Mouse (Mus musculus): ENCODE results near the gene Ifit2. TPM values are rescaled to one million over a fixed set of nuclear protein-coding genes. Genes with fewer than 3 reads are reported as not detected.

The Ifit2 gene
- polyA plus RNA-seq, 1 experiment = 2.8 TPM

DNA sequence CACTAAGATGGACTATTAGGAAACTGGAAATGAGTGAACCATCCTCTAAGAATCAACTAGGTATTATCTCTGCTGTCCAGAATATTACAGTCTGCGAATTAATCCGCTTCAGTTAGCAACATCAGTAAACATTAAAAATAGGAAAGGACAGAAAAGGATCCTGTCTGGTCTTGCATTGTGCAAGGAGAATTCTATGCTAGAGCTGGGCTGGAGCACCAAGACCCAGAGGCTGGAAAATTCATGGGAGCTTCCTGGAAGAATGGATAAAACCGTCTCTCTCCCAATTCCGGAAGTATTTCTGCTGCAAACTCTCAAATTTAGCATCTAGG lies 325 bp upstream of the Ifit2 start:
- no peak for DNase-seq (ENCODE audit: low read depth)
- no peak for TF ChIP-seq CTCF (IDR thresholded peaks at IDR 0.05; ENCODE audit: borderline replicate concordance, extremely low read depth, insufficient read depth, insufficient read length)
- TF ChIP-seq POLR2A (IDR thresholded peaks at IDR 0.05; ENCODE audit: borderline replicate concordance, extremely low read depth, insufficient read depth, insufficient read length, poor library complexity, severe bottlenecking) = no peak

DNA sequence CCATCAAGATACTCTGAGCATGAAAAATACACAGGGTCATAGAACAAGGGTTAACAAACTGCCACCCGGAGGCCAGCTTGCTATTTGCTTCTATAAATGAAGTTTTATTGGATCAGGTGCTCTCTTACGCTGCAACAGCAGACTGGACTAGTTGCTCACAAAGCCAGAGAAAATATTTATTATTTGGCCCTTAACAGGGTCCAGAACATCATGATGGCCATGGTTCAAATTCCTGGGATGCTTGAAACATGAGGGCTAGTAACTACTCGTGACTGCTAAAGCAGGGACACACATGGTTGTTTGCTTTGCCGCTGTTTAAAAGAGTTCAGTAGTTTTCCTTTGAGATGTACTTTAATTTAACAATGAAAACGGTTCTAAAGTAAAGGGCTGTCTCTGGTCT lies 1.5 kb downstream of the Ifit2 start:
- TF ChIP-seq CTCF (IDR thresholded peaks at IDR 0.05; ENCODE audit: borderline replicate concordance, extremely low read depth, insufficient read depth, insufficient read length) (no peak), POLR2A (IDR thresholded peaks at IDR 0.05; ENCODE audit: borderline replicate concordance, extremely low read depth, insufficient read depth, insufficient read length, poor library complexity, severe bottlenecking) (no peak)
- DNase-seq (ENCODE audit: low read depth) = no peak

DNA sequence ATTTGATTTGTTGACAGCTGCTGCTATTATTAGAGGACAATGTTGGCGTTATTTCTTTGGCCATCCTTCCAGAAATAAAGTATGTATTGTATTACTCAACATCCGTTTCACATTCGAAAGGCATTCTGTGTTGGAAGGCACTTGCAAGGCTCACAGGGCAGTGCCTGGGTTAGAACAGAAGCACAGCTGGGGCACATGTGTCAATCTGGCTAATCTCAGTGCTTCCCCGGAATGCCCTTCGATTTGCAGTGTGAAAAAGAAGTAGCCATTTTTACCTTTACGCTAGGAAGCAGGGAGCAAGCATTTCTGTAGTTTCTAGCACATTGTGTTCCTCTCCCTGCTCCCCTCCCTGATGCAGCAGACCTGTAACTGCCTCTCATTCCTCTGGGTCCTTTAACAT lies 2.5 kb downstream of the Ifit2 start:
- TF ChIP-seq CTCF (IDR thresholded peaks at IDR 0.05; ENCODE audit: borderline replicate concordance, extremely low read depth, insufficient read depth, insufficient read length) (no peak), POLR2A (IDR thresholded peaks at IDR 0.05; ENCODE audit: borderline replicate concordance, extremely low read depth, insufficient read depth, insufficient read length, poor library complexity, severe bottlenecking) (no peak)
- DNase-seq (ENCODE audit: low read depth) = no peak

DNA sequence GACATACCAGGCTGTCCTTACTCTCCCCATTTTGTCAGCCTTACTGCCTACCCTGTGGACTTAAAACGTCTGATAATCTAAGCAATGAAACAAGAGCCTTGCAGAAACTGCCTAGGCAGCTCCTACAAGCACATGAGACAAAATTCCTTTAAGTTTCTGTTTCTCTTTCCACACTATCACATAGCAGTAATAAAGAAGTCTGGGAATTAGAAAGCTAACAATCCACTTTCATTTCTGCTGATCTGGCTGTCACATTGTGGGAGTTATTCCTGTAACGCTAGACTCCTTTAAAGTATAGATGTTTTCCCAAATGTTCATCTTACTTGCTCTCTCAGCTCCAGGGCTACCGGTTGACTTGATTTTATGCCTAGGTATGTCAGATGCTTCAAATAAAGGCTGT lies 3.0 kb downstream of the Ifit2 start:
- no peak for TF ChIP-seq POLR2A (IDR thresholded peaks at IDR 0.05; ENCODE audit: borderline replicate concordance, extremely low read depth, insufficient read depth, insufficient read length, poor library complexity, severe bottlenecking)
- no peak for TF ChIP-seq CTCF (IDR thresholded peaks at IDR 0.05; ENCODE audit: borderline replicate concordance, extremely low read depth, insufficient read depth, insufficient read length)

DNA sequence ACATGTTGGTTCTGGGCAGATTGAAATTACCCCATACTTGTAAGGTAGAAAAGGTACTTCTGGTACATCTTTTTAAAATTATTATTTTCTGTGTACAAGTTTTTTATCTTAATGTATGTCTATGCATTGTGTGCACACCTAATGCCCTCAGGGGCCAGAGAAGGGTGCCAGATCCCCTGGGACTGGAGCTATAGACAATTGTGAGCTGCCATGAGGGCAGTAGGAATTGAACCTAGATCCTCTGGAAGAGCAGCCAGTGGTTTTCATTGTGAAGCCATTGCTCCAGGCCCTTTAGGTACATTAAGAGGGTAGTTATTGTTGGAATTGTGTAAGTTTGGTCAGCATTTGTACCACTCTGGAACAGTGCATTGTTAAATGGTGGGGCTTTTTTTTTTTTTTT lies 3.6 kb downstream of the Ifit2 start:
- TF ChIP-seq POLR2A (IDR thresholded peaks at IDR 0.05; ENCODE audit: borderline replicate concordance, extremely low read depth, insufficient read depth, insufficient read length, poor library complexity, severe bottlenecking) = no peak
- no peak for TF ChIP-seq CTCF (IDR thresholded peaks at IDR 0.05; ENCODE audit: borderline replicate concordance, extremely low read depth, insufficient read depth, insufficient read length)
- DNase-seq (ENCODE audit: low read depth) = no peak

More for the DNA sequence above, 3.0 kb downstream of the Ifit2 start:
- DNase-seq (ENCODE audit: low read depth) = no peak

DNA sequence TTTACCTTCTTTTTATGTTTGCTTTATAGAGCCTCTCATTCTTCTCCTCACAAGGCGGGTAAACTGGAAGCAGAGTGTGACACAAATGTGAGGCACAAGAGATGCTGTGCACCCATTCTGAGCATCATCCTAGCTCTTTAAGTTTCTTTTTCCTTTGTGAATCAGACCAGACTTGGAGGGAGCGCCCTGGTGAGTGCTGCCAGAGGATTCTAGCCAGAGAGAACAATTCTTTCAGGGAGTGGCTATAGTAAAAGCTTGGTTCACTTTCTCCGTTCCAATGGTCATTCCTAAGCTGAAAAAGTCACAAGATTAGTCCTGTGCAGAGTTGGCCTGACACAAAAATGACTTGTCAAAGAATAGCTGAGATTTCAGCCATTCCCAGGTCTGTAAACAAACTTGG lies 6.1 kb downstream of the Ifit2 start:
- DNase-seq (ENCODE audit: low read depth) = no peak
- TF ChIP-seq POLR2A (IDR thresholded peaks at IDR 0.05; ENCODE audit: borderline replicate concordance, extremely low read depth, insufficient read depth, insufficient read length, poor library complexity, severe bottlenecking) = no peak

DNA sequence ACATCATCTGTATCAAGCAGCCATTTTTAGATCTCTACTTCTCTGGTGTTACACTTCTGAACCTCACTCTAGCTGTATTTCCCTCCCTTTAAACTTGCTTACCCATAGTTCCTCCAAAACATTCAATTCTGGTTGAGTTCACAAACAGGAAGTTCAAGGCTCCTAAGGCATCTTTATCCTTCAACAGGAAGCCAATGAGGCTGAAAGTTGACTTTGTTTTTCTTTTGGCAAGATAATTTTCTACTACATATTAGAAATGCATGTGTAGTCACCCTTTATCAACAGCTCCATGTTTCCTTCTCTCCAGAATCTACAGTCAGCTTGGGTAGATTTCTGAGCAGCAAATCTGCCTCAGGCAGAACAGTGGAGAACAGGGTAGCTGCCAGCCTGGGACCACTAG lies 12.1 kb downstream of the Ifit2 start:
- no peak for DNase-seq (ENCODE audit: low read depth)
- no peak for TF ChIP-seq CTCF (IDR thresholded peaks at IDR 0.05; ENCODE audit: borderline replicate concordance, extremely low read depth, insufficient read depth, insufficient read length)
- TF ChIP-seq POLR2A (IDR thresholded peaks at IDR 0.05; ENCODE audit: borderline replicate concordance, extremely low read depth, insufficient read depth, insufficient read length, poor library complexity, severe bottlenecking) = no peak

DNA sequence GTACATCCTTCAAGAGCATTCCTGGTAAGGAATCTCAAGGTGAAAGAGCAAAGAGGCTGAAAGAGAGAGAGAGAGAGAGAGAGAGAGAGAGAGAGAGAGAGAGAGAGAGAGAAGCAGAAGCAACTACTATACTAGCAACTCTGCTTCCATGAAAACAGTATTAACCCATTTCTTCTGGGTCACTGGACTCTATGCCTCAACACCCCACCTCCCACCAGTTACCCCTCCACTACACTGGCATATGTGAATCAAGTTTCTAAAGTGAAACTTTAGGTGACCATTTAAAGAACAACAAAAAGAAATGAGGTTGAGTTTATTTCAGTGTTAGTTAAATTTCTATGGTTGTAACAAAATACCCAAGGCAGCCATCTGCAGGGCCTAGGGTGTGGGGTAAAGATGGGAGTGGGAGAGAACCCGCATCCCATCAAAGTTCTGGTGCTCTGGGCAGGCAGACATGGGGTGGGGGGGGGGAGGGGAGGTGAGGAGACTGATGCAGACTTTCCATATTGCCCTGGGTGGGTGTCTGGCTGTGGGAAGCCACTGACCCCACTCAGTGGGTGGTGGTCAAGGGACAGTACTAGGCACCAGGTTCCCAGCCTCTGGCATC lies 15.8 kb downstream of the Ifit2 start:
- TF ChIP-seq POLR2A (IDR thresholded peaks at IDR 0.05; ENCODE audit: borderline replicate concordance, extremely low read depth, insufficient read depth, insufficient read length, poor library complexity, severe bottlenecking) (no peak), CTCF (IDR thresholded peaks at IDR 0.05; ENCODE audit: borderline replicate concordance, extremely low read depth, insufficient read depth, insufficient read length) (no peak)
- no peak for DNase-seq (ENCODE audit: low read depth)

DNA sequence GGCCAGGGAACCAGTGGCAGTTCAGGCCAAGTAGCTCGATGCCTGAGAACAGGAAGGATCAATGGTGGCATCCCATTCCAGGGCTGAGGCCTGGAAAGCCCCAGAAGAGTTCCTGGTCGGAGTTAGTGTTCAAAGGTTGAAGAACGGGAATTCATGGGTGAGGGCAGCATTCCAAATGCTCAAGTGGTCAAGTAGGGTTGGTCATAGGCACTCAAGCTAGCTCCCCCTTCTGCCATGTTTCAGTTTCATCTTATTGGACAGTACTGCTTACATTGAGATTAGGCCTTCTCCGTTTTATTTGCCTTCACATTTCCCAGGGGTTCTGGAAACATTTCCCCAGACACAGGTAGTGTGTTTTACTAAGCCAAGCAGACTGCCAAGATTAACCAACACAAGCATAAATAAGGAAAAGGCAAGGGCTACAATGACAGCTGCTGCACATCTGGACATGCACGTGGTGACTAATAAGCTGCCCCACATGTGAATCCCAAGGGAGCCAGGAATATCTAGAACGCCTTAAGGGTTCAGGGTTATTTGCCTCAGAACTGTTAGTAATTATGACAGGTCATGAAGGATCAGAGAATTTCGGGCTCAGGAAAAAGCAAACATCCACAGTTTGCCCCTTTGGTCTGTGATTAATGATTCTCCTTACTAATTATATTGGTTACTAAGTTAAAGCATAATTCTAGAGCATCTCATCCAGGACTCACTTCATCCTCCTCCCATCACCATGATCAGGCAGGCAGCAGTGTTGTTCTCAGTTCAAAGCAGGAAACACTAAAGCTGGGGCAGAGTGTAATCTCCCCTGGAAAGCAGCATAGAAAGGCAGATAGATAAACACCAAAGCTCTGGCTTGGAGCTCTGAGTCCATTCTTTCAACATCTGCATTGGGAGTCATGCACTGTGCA lies 18.7 kb downstream of the Ifit2 start:
- no peak for TF ChIP-seq CTCF (IDR thresholded peaks at IDR 0.05; ENCODE audit: borderline replicate concordance, extremely low read depth, insufficient read depth, insufficient read length)
- no peak for TF ChIP-seq POLR2A (IDR thresholded peaks at IDR 0.05; ENCODE audit: borderline replicate concordance, extremely low read depth, insufficient read depth, insufficient read length, poor library complexity, severe bottlenecking)

DNA sequence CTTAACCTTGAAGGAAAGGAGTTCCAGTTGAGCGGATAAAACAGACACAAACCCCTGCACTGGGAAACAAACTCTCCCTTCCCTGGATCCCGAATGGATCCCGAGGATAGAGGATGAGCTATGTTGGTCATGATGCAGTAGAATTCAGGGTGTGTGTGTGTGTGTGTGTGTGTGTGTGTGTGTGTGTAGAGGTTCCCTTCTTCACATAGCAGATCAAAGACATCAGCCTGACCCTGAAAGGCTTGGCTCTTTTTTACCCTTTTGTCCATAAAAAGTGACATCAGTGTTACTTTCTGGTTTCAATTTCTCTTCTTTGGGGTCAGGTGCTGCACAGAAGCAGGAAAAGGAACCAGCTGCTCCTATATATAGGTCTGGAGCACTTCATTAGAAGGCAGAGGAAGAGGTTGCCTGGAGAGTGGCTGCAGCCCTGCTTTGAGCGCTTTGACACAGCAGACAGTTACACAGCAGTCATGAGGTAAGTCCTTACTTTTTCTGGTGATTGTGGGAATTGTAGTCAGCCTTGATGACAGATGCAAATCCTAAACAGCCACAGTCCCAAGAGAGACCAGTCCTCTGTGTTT lies 19.5 kb downstream of the Ifit2 start:
- TF ChIP-seq POLR2A (IDR thresholded peaks at IDR 0.05; ENCODE audit: borderline replicate concordance, extremely low read depth, insufficient read depth, insufficient read length, poor library complexity, severe bottlenecking) (no peak), CTCF (IDR thresholded peaks at IDR 0.05; ENCODE audit: borderline replicate concordance, extremely low read depth, insufficient read depth, insufficient read length) (no peak)
- DNase-seq (ENCODE audit: low read depth) = no peak

More for the DNA sequence above, 18.7 kb downstream of the Ifit2 start:
- no peak for DNase-seq (ENCODE audit: low read depth)

DNA sequence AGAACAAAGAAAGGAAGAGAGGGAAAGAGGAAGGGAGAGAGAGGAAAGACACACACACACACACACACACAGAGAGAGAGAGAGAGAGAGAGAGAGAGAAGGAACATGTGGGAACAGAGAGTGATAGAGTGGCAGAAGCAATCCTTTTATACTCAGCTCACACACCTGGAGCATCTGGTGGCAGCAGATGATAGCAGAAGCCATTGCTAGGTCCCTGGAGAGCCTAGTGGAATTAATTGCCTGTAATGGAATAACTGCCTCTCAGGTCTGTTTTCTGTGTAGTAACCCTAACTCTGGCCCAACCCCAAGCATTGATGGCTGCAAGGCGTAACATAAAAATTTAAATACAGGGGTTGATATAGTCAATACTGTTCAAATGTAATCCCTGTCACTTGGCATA lies 20.6 kb downstream of the Ifit2 start:
- peak; percentile 19 for DNase-seq (ENCODE audit: low read depth)

More for the DNA sequence above, 20.6 kb downstream of the Ifit2 start:
- TF ChIP-seq POLR2A (IDR thresholded peaks at IDR 0.05; ENCODE audit: borderline replicate concordance, extremely low read depth, insufficient read depth, insufficient read length, poor library complexity, severe bottlenecking) = no peak
- no peak for TF ChIP-seq CTCF (IDR thresholded peaks at IDR 0.05; ENCODE audit: borderline replicate concordance, extremely low read depth, insufficient read depth, insufficient read length)
